Mouse (Mus musculus): ENCODE measurements around the gene Bsdc1. TPM values are rescaled to one million over a fixed set of nuclear protein-coding genes. Genes with fewer than 3 reads are reported as not detected.

Gene Bsdc1
- total and polyA plus RNA-seq, 2 experiments from 2014 or later = 18.7 to 58.4 TPM

- no peaks in the 10 kb centered on the region for H3K9me3 ChIP-seq (replicated peaks; ENCODE audit: control insufficient read depth, low read length)
- no peak overlapping the region for H3K4me3 ChIP-seq (ENCODE audit: low read depth, low read length)
These were observed 37.6 kb downstream of the Bsdc1 start for GRCm38 (mm10) chr4:129498941-129499340.

GRCm38 (mm10) chr4:129500017-129500416 lies 38.6 kb downstream of the Bsdc1 start:
- no peaks in the 10 kb centered on the region for H3K27me3 ChIP-seq (ENCODE audit: control insufficient read depth, insufficient read depth, low read length)
- H3K9ac ChIP-seq (replicated peaks; ENCODE audit: low read depth, low read length) = no peak overlapping the region
- peaks cover 37% of the 10 kb centered on the region for H3K4me1 ChIP-seq (ENCODE audit: control insufficient read depth, insufficient read depth)
- DNase-seq (ENCODE audit: low spot score) (no peak), ATAC-seq (ENCODE audit: insufficient read depth, low read depth) (no peak)
- peak overlapping the region; percentile 88 for H3K27ac ChIP-seq (ENCODE audit: low read depth)
- peak overlapping the region; percentile 82 for H3K4me2 ChIP-seq (ENCODE audit: low read depth, low read length)
- H3K4me3 ChIP-seq (ENCODE audit: low read depth, low read length) = peak overlapping the region; percentile 60; the same call in 1 of the 2 replicates
- WGBS = 76% methylated on average over 8 of the region's 8 CpGs
- H3K9me3 ChIP-seq (replicated peaks; ENCODE audit: control insufficient read depth, low read length) = no peaks in the 10 kb centered on the region
- no peaks in the 10 kb centered on the region for H3K36me3 ChIP-seq (replicated peaks; ENCODE audit: control insufficient read depth, insufficient read depth, low read length)
- TF ChIP-seq EP300 (IDR thresholded peaks at IDR 0.05; ENCODE audit: low read depth) (no peak), CTCF (IDR thresholded peaks at IDR 0.05; ENCODE audit: low read depth) (no peak)

More at GRCm38 (mm10) chr4:129498941-129499340, 37.6 kb downstream of the Bsdc1 start:
- Histone ChIP-seq H3K9ac (replicated peaks; ENCODE audit: low read depth, low read length) (no peak overlapping the region), H3K27ac (ENCODE audit: low read depth) (peak overlapping the region; percentile 44), H3K27me3 (ENCODE audit: control insufficient read depth, insufficient read depth, low read length) (no peaks in the 10 kb centered on the region), H3K4me1 (ENCODE audit: control insufficient read depth, insufficient read depth) (peaks cover 32% of the 10 kb centered on the region), H3K36me3 (replicated peaks; ENCODE audit: control insufficient read depth, insufficient read depth, low read length) (no peaks in the 10 kb centered on the region), H3K4me2 (ENCODE audit: low read depth, low read length) (no peak overlapping the region)
- DNase-seq (ENCODE audit: low spot score) (no peak), ATAC-seq (ENCODE audit: insufficient read depth, low read depth) (no peak)
- 28% methylated on average over 3 of the region's 3 CpGs for WGBS
- TF ChIP-seq CTCF (IDR thresholded peaks at IDR 0.05; ENCODE audit: low read depth) (no peak), EP300 (IDR thresholded peaks at IDR 0.05; ENCODE audit: low read depth) (no peak)

- H3K4me1 ChIP-seq (ENCODE audit: control insufficient read depth, insufficient read depth) = peaks cover 37% of the 10 kb centered on the region
- H3K4me3 ChIP-seq (ENCODE audit: low read depth, low read length) = peak overlapping the region; percentile 60
- no peaks in the 10 kb centered on the region for H3K9me3 ChIP-seq (replicated peaks; ENCODE audit: control insufficient read depth, low read length)
- H3K9ac ChIP-seq (replicated peaks; ENCODE audit: low read depth, low read length) = peak overlapping the region; percentile 53
- peak; percentile 90 for DNase-seq (ENCODE audit: low spot score)
- peak overlapping the region; percentile 82 for H3K4me2 ChIP-seq (ENCODE audit: low read depth, low read length)
- H3K36me3 ChIP-seq (replicated peaks; ENCODE audit: control insufficient read depth, insufficient read depth, low read length) = no peaks in the 10 kb centered on the region
- peak overlapping the region; percentile 88 for H3K27ac ChIP-seq (ENCODE audit: low read depth)
- peak; percentile 88 for ATAC-seq (ENCODE audit: insufficient read depth, low read depth)
- no peaks in the 10 kb centered on the region for H3K27me3 ChIP-seq (ENCODE audit: control insufficient read depth, insufficient read depth, low read length)
- peak; percentile 27; the same call in 1 of the 2 replicates for TF ChIP-seq EP300 (IDR thresholded peaks at IDR 0.05; ENCODE audit: low read depth)
- TF ChIP-seq CTCF (IDR thresholded peaks at IDR 0.05; ENCODE audit: low read depth) = no peak
- 2% methylated on average over 47 of the region's 49 CpGs for WGBS
These were observed 39.5 kb downstream of the Bsdc1 start for GRCm38 (mm10) chr4:129500607-129501566.

- 40% methylated on average over 9 of the region's 9 CpGs for WGBS
- peaks cover 37% of the 10 kb centered on the region for H3K4me1 ChIP-seq (ENCODE audit: control insufficient read depth, insufficient read depth)
These were observed 41.0 kb downstream of the Bsdc1 start for GRCm38 (mm10) chr4:129502327-129502888.

GRCm38 (mm10) chr4:129502901-129503444 lies 41.6 kb downstream of the Bsdc1 start:
- Histone ChIP-seq H3K27ac (ENCODE audit: low read depth) (no peak overlapping the region), H3K9me3 (replicated peaks; ENCODE audit: control insufficient read depth, low read length) (no peaks in the 10 kb centered on the region), H3K4me3 (ENCODE audit: low read depth, low read length) (no peak overlapping the region), H3K4me1 (ENCODE audit: control insufficient read depth, insufficient read depth) (peaks cover 42% of the 10 kb centered on the region), H3K9ac (replicated peaks; ENCODE audit: low read depth, low read length) (no peak overlapping the region), H3K36me3 (replicated peaks; ENCODE audit: control insufficient read depth, insufficient read depth, low read length) (no peaks in the 10 kb centered on the region), H3K4me2 (ENCODE audit: low read depth, low read length) (no peak overlapping the region), H3K27me3 (ENCODE audit: control insufficient read depth, insufficient read depth, low read length) (no peaks in the 10 kb centered on the region)
- ATAC-seq (ENCODE audit: insufficient read depth, low read depth) (no peak), DNase-seq (ENCODE audit: low spot score) (no peak)
- 50% methylated on average over 11 of the region's 11 CpGs for WGBS
- no peak for TF ChIP-seq CTCF (IDR thresholded peaks at IDR 0.05; ENCODE audit: low read depth)
- TF ChIP-seq EP300 (IDR thresholded peaks at IDR 0.05; ENCODE audit: low read depth) = no peak

More at GRCm38 (mm10) chr4:129502327-129502888, 41.0 kb downstream of the Bsdc1 start:
- H3K9me3 ChIP-seq (replicated peaks; ENCODE audit: control insufficient read depth, low read length) = no peaks in the 10 kb centered on the region
- no peak overlapping the region for H3K4me3 ChIP-seq (ENCODE audit: low read depth, low read length)
- no peak overlapping the region for H3K9ac ChIP-seq (replicated peaks; ENCODE audit: low read depth, low read length)
- no peak for TF ChIP-seq EP300 (IDR thresholded peaks at IDR 0.05; ENCODE audit: low read depth)
- no peak for TF ChIP-seq CTCF (IDR thresholded peaks at IDR 0.05; ENCODE audit: low read depth)
- H3K36me3 ChIP-seq (replicated peaks; ENCODE audit: control insufficient read depth, insufficient read depth, low read length) = no peaks in the 10 kb centered on the region
- DNase-seq (ENCODE audit: low spot score) (no peak), ATAC-seq (ENCODE audit: insufficient read depth, low read depth) (no peak)
- peak overlapping the region; percentile 21; the same call in 1 of the 2 replicates for H3K27ac ChIP-seq (ENCODE audit: low read depth)
- no peak overlapping the region for H3K4me2 ChIP-seq (ENCODE audit: low read depth, low read length)
- no peaks in the 10 kb centered on the region for H3K27me3 ChIP-seq (ENCODE audit: control insufficient read depth, insufficient read depth, low read length)

Data from heart, postnatal 0 days (tissue).